Mouse (Mus musculus) hindbrain, embryonic 12.5 days (tissue): ENCODE measurements at regions not wholly inside any gene's neighbourhood (a gene's known extent, or its start where the extent isn't known, plus 50 kb on each side); places are given as distances from the start of the nearest gene placed in this dataset.

Source experiments
- ATAC-seq: fragments of 200-750 bp; cut with Nextera tagmentation; 2 replicates; pipeline ENCODE4 v1.8.0; 2017; ENCODE audit warnings: moderate TSS enrichment; ENCODE audit not compliant: low FRiP score
- H3K27ac ChIP-seq: fragments of 300-500 bp; sonication (generic); 2 replicates; pipeline ENCODE4 v1.5.1; 2016; ENCODE audit warnings: mild to moderate bottlenecking
- H3K27me3 ChIP-seq: fragments of 300-500 bp; sonication (generic); 2 replicates; pipeline ENCODE4 v1.6.1; 2016; ENCODE audit warnings: mild to moderate bottlenecking
- H3K36me3 ChIP-seq: fragments of 300-500 bp; sonication (generic); 2 replicates; pipeline ENCODE4 v1.6.1; 2016; ENCODE audit warnings: mild to moderate bottlenecking
- H3K4me1 ChIP-seq: fragments of 300-500 bp; sonication (generic); 2 replicates; pipeline ENCODE4 v1.6.1; 2016
- H3K4me2 ChIP-seq: fragments of 300-500 bp; sonication (generic); replicated peaks from 2 replicates; pipeline ENCODE4 v1.6.1; 2016; ENCODE audit warnings: mild to moderate bottlenecking
- H3K4me3 ChIP-seq: fragments of 300-500 bp; sonication (generic); 2 replicates; pipeline ENCODE4 v1.5.1; 2016; ENCODE audit warnings: mild to moderate bottlenecking
- H3K9ac ChIP-seq: fragments of 300-500 bp; sonication (generic); 2 replicates; pipeline ENCODE4 v1.6.1; 2016; ENCODE audit warnings: mild to moderate bottlenecking, moderate library complexity
- H3K9me3 ChIP-seq: fragments of 300-500 bp; sonication (generic); replicated peaks from 2 replicates; pipeline ENCODE4 v1.6.1; 2016; ENCODE audit warnings: mild to moderate bottlenecking
- WGBS: fragments of 180-500 bp; shearing (Covaris S2); methylation state at CpG from one replicate; pipeline ENCODE4 v1.1.7; 2016; 5-methylcytosine and 5-hydroxymethylcytosine counted together

- 78% methylated on average over 1 of the region's 1 CpGs for WGBS
- no peak for ATAC-seq
- H3K27me3 ChIP-seq, result no peaks in the 10 kb centered on the region
- no peaks in the 10 kb centered on the region for H3K9me3 ChIP-seq
- no peak overlapping the region for H3K27ac ChIP-seq
- no peaks in the 10 kb centered on the region for H3K4me1 ChIP-seq
- no peak overlapping the region for H3K4me2 ChIP-seq
- no peak overlapping the region for H3K9ac ChIP-seq
- no peaks in the 10 kb centered on the region for H3K36me3 ChIP-seq
- no peak overlapping the region for H3K4me3 ChIP-seq
Observed at GRCm38 (mm10) chr8:77825786-77826185, 101.5 kb upstream of the Ednra start.

GRCm38 (mm10) chr8:77826255-77826654 lies 102.0 kb upstream of the Ednra start:
- 66% methylated on average over 2 of the region's 2 CpGs for WGBS
- Histone ChIP-seq H3K27me3 (no peaks in the 10 kb centered on the region), H3K9ac (no peak overlapping the region), H3K4me1 (no peaks in the 10 kb centered on the region), H3K9me3 (no peaks in the 10 kb centered on the region), H3K36me3 (no peaks in the 10 kb centered on the region), H3K27ac (no peak overlapping the region), H3K4me3 (no peak overlapping the region), H3K4me2 (no peak overlapping the region)
- no peak for ATAC-seq

GRCm38 (mm10) chr8:77828079-77828478 lies 103.8 kb upstream of the Ednra start:
- no peak overlapping the region for H3K4me2 ChIP-seq
- H3K27me3 ChIP-seq, result no peaks in the 10 kb centered on the region
- ATAC-seq, result no peak

GRCm38 (mm10) chr8:77829126-77829748 lies 105.0 kb upstream of the Ednra start:
- ATAC-seq, result no peak
- H3K36me3 ChIP-seq, result no peaks in the 10 kb centered on the region
- H3K4me2 ChIP-seq, result no peak overlapping the region
- no peaks in the 10 kb centered on the region for H3K27me3 ChIP-seq
- no peak overlapping the region for H3K9ac ChIP-seq
- no peaks in the 10 kb centered on the region for H3K4me1 ChIP-seq
- no peaks in the 10 kb centered on the region for H3K9me3 ChIP-seq
- 57% methylated on average over 5 of the region's 5 CpGs for WGBS
- no peak overlapping the region for H3K27ac ChIP-seq
- no peak overlapping the region for H3K4me3 ChIP-seq

More at GRCm38 (mm10) chr8:77828079-77828478, 103.8 kb upstream of the Ednra start:
- no peak overlapping the region for H3K4me3 ChIP-seq
- no peaks in the 10 kb centered on the region for H3K9me3 ChIP-seq
- no peak overlapping the region for H3K9ac ChIP-seq
- WGBS, result 27% methylated on average over 7 of the region's 7 CpGs
- no peak overlapping the region; the same call in 1 of the 2 replicates for H3K27ac ChIP-seq
- H3K4me1 ChIP-seq, result no peaks in the 10 kb centered on the region
- no peaks in the 10 kb centered on the region for H3K36me3 ChIP-seq

- Histone ChIP-seq H3K4me3 (no peak overlapping the region), H3K4me2 (no peak overlapping the region), H3K36me3 (no peaks in the 10 kb centered on the region), H3K9me3 (no peaks in the 10 kb centered on the region), H3K9ac (no peak overlapping the region), H3K27me3 (no peaks in the 10 kb centered on the region), H3K27ac (no peak overlapping the region), H3K4me1 (no peaks in the 10 kb centered on the region)
- WGBS, result 73% methylated on average over 5 of the region's 5 CpGs
- ATAC-seq, result no peak
Observed at GRCm38 (mm10) chr8:77829764-77830163, 105.5 kb upstream of the Ednra start.

GRCm38 (mm10) chr8:77834283-77834682 lies 110.0 kb upstream of the Ednra start:
- ATAC-seq, result no peak

GRCm38 (mm10) chr8:77836902-77837489 lies 112.7 kb upstream of the Ednra start:
- 78% methylated on average over 5 of the region's 5 CpGs for WGBS
- no peaks in the 10 kb centered on the region for H3K36me3 ChIP-seq
- ATAC-seq, result no peak
- no peak overlapping the region for H3K4me3 ChIP-seq
- H3K9ac ChIP-seq, result no peak overlapping the region
- H3K4me2 ChIP-seq, result no peak overlapping the region
- no peaks in the 10 kb centered on the region for H3K27me3 ChIP-seq
- no peak overlapping the region for H3K27ac ChIP-seq
- no peaks in the 10 kb centered on the region for H3K9me3 ChIP-seq
- H3K4me1 ChIP-seq, result no peaks in the 10 kb centered on the region

More at GRCm38 (mm10) chr8:77834283-77834682, 110.0 kb upstream of the Ednra start:
- Histone ChIP-seq H3K9ac (no peak overlapping the region), H3K4me2 (no peak overlapping the region), H3K9me3 (no peaks in the 10 kb centered on the region), H3K36me3 (no peaks in the 10 kb centered on the region), H3K27ac (no peak overlapping the region), H3K4me3 (no peak overlapping the region), H3K27me3 (no peaks in the 10 kb centered on the region), H3K4me1 (no peaks in the 10 kb centered on the region)
- WGBS, result 79% methylated on average over 6 of the region's 6 CpGs

- no peak for ATAC-seq
- no peaks in the 10 kb centered on the region for H3K36me3 ChIP-seq
- H3K4me2 ChIP-seq, result no peak overlapping the region
- no peak overlapping the region for H3K9ac ChIP-seq
- no peak overlapping the region for H3K27ac ChIP-seq
- no peaks in the 10 kb centered on the region for H3K27me3 ChIP-seq
- 63% methylated on average over 7 of the region's 7 CpGs for WGBS
- H3K4me3 ChIP-seq, result no peak overlapping the region
- no peaks in the 10 kb centered on the region for H3K9me3 ChIP-seq
- H3K4me1 ChIP-seq, result no peaks in the 10 kb centered on the region
Observed at GRCm38 (mm10) chr8:77842392-77843139, 118.3 kb upstream of the Ednra start.

GRCm38 (mm10) chr8:77843229-77843628 lies 119.0 kb upstream of the Ednra start:
- no peak for ATAC-seq
- Histone ChIP-seq H3K4me2 (no peak overlapping the region), H3K27me3 (no peaks in the 10 kb centered on the region), H3K4me3 (no peak overlapping the region), H3K27ac (no peak overlapping the region), H3K9me3 (no peaks in the 10 kb centered on the region), H3K4me1 (no peaks in the 10 kb centered on the region), H3K36me3 (no peaks in the 10 kb centered on the region), H3K9ac (no peak overlapping the region)
- 74% methylated on average over 3 of the region's 3 CpGs for WGBS

GRCm38 (mm10) chr8:77850523-77850922 lies 126.3 kb upstream of the Ednra start:
- H3K4me2 ChIP-seq, result no peak overlapping the region
- H3K4me1 ChIP-seq, result no peaks in the 10 kb centered on the region
- no peak overlapping the region for H3K9ac ChIP-seq
- no peak overlapping the region for H3K27ac ChIP-seq
- no peaks in the 10 kb centered on the region for H3K9me3 ChIP-seq
- no peak for ATAC-seq
- WGBS, result 78% methylated on average over 5 of the region's 5 CpGs
- H3K36me3 ChIP-seq, result no peaks in the 10 kb centered on the region
- H3K27me3 ChIP-seq, result no peaks in the 10 kb centered on the region
- H3K4me3 ChIP-seq, result no peak overlapping the region

- no peak overlapping the region for H3K4me3 ChIP-seq
- no peaks in the 10 kb centered on the region for H3K9me3 ChIP-seq
- no peak for ATAC-seq
- 30% methylated on average over 6 of the region's 6 CpGs for WGBS
- no peak overlapping the region for H3K27ac ChIP-seq
- no peaks in the 10 kb centered on the region for H3K27me3 ChIP-seq
- H3K4me1 ChIP-seq, result no peaks in the 10 kb centered on the region
- H3K36me3 ChIP-seq, result no peaks in the 10 kb centered on the region
- no peak overlapping the region for H3K4me2 ChIP-seq
- no peak overlapping the region for H3K9ac ChIP-seq
Observed at GRCm38 (mm10) chr8:77870264-77870663, 146.0 kb upstream of the Ednra start.

GRCm38 (mm10) chr8:77872771-77873170 lies 148.5 kb upstream of the Ednra start:
- no peak for ATAC-seq
- H3K4me2 ChIP-seq, result no peak overlapping the region
- H3K27me3 ChIP-seq, result no peaks in the 10 kb centered on the region
- no peak overlapping the region for H3K4me3 ChIP-seq
- no peak overlapping the region for H3K27ac ChIP-seq
- no peak overlapping the region for H3K9ac ChIP-seq
- no peaks in the 10 kb centered on the region for H3K36me3 ChIP-seq
- 84% methylated on average over 1 of the region's 1 CpGs for WGBS
- no peaks in the 10 kb centered on the region for H3K9me3 ChIP-seq
- no peaks in the 10 kb centered on the region for H3K4me1 ChIP-seq
